Mouse (Mus musculus): ENCODE results near the gene Ttc19. TPM values are rescaled to one million over a fixed set of nuclear protein-coding genes. Genes with fewer than 3 reads are reported as not detected.

The Ttc19 gene
- total and polyA plus RNA-seq, 3 experiments, result 11.4 to 12.7 TPM; not detected in 1

DNA sequence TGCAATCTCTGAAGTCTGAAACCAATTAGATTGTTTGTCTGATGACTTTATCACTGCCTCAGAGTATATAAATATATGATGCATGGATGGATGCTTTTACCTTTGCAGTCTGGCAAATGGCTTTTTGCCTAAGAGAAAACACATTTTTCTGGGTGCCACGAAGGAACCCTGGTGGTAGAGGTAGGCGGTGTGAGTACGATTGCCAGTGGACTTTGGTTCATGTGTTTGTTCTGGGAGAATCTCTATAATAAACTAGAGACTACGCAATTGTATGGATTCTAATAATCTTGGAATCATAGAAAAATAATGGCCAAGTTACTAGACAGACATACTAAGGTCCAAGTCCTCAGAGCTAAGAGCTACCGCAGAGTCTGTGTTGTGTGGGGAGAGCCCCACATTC, 33.7 kb downstream of the Ttc19 start:
- Histone ChIP-seq H3K27me3 (ENCODE audit: control insufficient read depth in 1 of 2, insufficient read depth in 2 of 2, low read length in 2 of 2) (no peaks in the 10 kb centered on the region), H3K9ac (ENCODE audit: control insufficient read depth, low read depth, low read length, poor library complexity, severe bottlenecking) (no peak overlapping the region), H3K27ac (ENCODE audit: control insufficient read depth, low read depth, low read length) (no peak overlapping the region), H3K9me3 (replicated peaks; ENCODE audit: insufficient read depth, low read length) (no peaks in the 10 kb centered on the region), H3K4me3 (ENCODE audit: control insufficient read depth in 1 of 2, insufficient read depth in 1 of 2, low read depth in 2 of 2, low read length in 2 of 2) (no peak overlapping the region), H3K4me1 (ENCODE audit: control insufficient read depth in 1 of 2, insufficient read depth in 2 of 2, low read length in 2 of 2) (no peaks in the 10 kb centered on the region), H3K79me2 (ENCODE audit: control insufficient read depth, insufficient read depth, low read length, poor library complexity) (no peaks in the 10 kb centered on the region), H3K36me3 (ENCODE audit: control insufficient read depth in 1 of 2, insufficient read depth in 2 of 2, low read length in 2 of 2) (peaks cover 0 to 31% of the 10 kb centered on the region in 2 experiments; a peak in 2 of 4 replicates)
- TF ChIP-seq ZKSCAN1 (IDR thresholded peaks at IDR 0.05; ENCODE audit: low read depth, low read length) (no peak), KAT2A (conservative IDR thresholded peaks at IDR 0.05; ENCODE audit: low read depth, low read length) (no peak), NELFE (IDR thresholded peaks at IDR 0.05; ENCODE audit: low read depth, low read length) (no peak), MXI1 (IDR thresholded peaks at IDR 0.05; ENCODE audit: low read depth, low read length) (no peak), USF1 (IDR thresholded peaks at IDR 0.05; ENCODE audit: low read depth, low read length) (no peak), MAX (IDR thresholded peaks at IDR 0.05; ENCODE audit: low read length) (no peak), RCOR1 (IDR thresholded peaks at IDR 0.05; ENCODE audit: low read depth, low read length) (no peak), MYB (IDR thresholded peaks at IDR 0.05; ENCODE audit: low read depth, low read length) (no peak), CTCF (IDR thresholded peaks at IDR 0.05 in 2 of 3, conservative IDR thresholded peaks at IDR 0.05 in 1 of 3; ENCODE audit: control insufficient read depth in 1 of 3, insufficient read depth in 1 of 3, low read depth in 2 of 3, low read length in 3 of 3, poor library complexity in 1 of 3, severe bottlenecking in 1 of 3) (no peak), HCFC1 (IDR thresholded peaks at IDR 0.05; ENCODE audit: low read depth, low read length) (no peak), ELF1 (IDR thresholded peaks at IDR 0.05; ENCODE audit: low read depth, low read length) (no peak), POLR2AphosphoS5 (IDR thresholded peaks at IDR 0.05; ENCODE audit: borderline replicate concordance, low read depth, low read length) (no peak), MYC (IDR thresholded peaks at IDR 0.05; ENCODE audit: low read depth, low read length) (no peak), ETS1 (IDR thresholded peaks at IDR 0.05; ENCODE audit: low read depth, low read length) (no peak), CHD2 (IDR thresholded peaks at IDR 0.05; ENCODE audit: low read length) (no peak), E2F4 (IDR thresholded peaks at IDR 0.05; ENCODE audit: borderline replicate concordance, low read depth, low read length) (no peak), MAZ (IDR thresholded peaks at IDR 0.05; ENCODE audit: low read depth, low read length) (no peak)
- no peak for DNase-seq (ENCODE audit: low read depth, low spot score)

DNA sequence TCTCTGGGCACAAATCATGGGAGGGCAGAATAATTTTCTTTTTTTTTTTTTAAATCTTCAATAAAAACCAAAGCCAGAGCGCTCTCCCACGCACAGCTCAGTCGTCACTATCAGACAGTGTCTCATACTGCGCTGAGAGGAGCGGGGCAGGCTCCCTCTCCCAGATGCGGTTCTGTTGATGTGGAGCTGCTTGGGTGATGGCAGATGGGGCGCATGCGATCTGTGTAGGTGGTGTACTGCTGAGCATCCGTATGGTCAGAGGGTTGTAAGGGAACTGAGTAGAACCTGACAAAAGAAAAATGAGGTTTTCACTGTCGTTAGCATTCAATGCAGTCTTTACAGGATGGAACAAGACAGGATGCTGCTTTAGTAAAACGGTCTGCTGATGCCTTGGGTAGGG, 36.5 kb downstream of the Ttc19 start:
- H3K4me1 ChIP-seq (ENCODE audit: control insufficient read depth in 1 of 2, insufficient read depth in 2 of 2, low read length in 2 of 2), result no peaks in the 10 kb centered on the region
- TF ChIP-seq NELFE (IDR thresholded peaks at IDR 0.05; ENCODE audit: low read depth, low read length) (no peak), E2F4 (IDR thresholded peaks at IDR 0.05; ENCODE audit: borderline replicate concordance, low read depth, low read length) (no peak)
- DNase-seq (ENCODE audit: low read depth, low spot score), result no peak
- no peaks in the 10 kb centered on the region for H3K27me3 ChIP-seq (ENCODE audit: control insufficient read depth in 1 of 2, insufficient read depth in 2 of 2, low read length in 2 of 2)
- H3K4me3 ChIP-seq (ENCODE audit: control insufficient read depth in 1 of 2, insufficient read depth in 1 of 2, low read depth in 2 of 2, low read length in 2 of 2), result no peak overlapping the region
- H3K79me2 ChIP-seq (ENCODE audit: control insufficient read depth, insufficient read depth, low read length, poor library complexity), result no peaks in the 10 kb centered on the region
- no peak overlapping the region for H3K27ac ChIP-seq (ENCODE audit: control insufficient read depth, low read depth, low read length)
- no peak overlapping the region for H3K9ac ChIP-seq (ENCODE audit: control insufficient read depth, low read depth, low read length, poor library complexity, severe bottlenecking)
- H3K9me3 ChIP-seq (replicated peaks; ENCODE audit: insufficient read depth, low read length), result no peaks in the 10 kb centered on the region
- peaks cover 0 to 43% of the 10 kb centered on the region in 2 experiments; a peak in 2 of 4 replicates for H3K36me3 ChIP-seq (ENCODE audit: control insufficient read depth in 1 of 2, insufficient read depth in 2 of 2, low read length in 2 of 2)
